Mouse (Mus musculus) brain, embryonic 14.5 days (tissue): ENCODE data around the gene Ppp2r5e.

Experiments used
- CTCF ChIP-seq: fragments of 200-500 bp; IDR thresholded peaks from 2 replicates; pipeline ENCODE4 v1.5.1; 2012; ENCODE audit warnings: inconsistent platforms, mild to moderate bottlenecking, moderate library complexity, borderline replicate concordance; ENCODE audit not compliant: insufficient read depth, insufficient read length; ENCODE audit errors: extremely low read depth
- POLR2A ChIP-seq: fragments of 200-500 bp; IDR thresholded peaks from 2 replicates; pipeline ENCODE4 v1.6.1; 2012; ENCODE audit warnings: mild to moderate bottlenecking, inconsistent platforms, borderline replicate concordance; ENCODE audit not compliant: poor library complexity, insufficient read depth, insufficient read length, severe bottlenecking; ENCODE audit errors: extremely low read depth

GRCm38 (mm10) chr12:75459656-75460055 is 136.4 kb downstream of the Ppp2r5e start:
- no peak for TF ChIP-seq POLR2A
- TF ChIP-seq CTCF: no peak
